28 mouse cellular contexts compared by ENCODE assay signal in the genomic region with DNA sequence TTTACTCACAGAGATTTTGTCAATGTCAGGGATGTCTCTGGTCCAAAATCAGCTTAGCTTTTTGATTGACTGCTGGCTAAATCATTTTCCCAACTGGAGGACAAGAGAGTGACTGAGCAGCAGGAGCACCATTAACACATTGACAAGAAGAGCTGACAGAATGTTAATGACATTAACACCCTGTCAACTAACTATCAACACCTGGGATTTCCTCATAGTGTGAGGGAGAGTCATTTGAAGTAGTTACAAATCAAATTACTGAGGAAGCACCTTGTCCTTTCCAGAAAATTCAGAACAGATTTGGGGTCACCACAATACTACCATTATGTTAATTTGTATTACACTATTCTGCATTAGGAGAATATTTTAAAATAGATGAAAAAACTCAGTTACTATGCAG.
"Had no signal": no experiment of that assay in that cellular context is flagged by ENCODE, and none has a peak within 500 bp of the region (broad histone marks: within the 10 kb centered on the region; RNA-seq: fewer than 3 reads in every experiment).

No protein-coding gene starts in this region.

- ATAC-seq: hindbrain, embryonic 16.5 days; inflammation-experienced regulatory T-cells, adult 6 months; intestine, embryonic 15.5 days; intestine, postnatal 0 days had no signal

- H3K4me3 ChIP-seq: gastrocnemius, adult 2 months; heart, embryonic 10.5 days; heart, embryonic 12.5 days; hindbrain, embryonic 10.5 days; hindbrain, embryonic 12.5 days; intestine, embryonic 15.5 days; layer of hippocampus, adult 2 months; left cerebral cortex, adult 2 months; limb, embryonic 10.5 days; limb, embryonic 12.5 days; liver, embryonic 13.5 days; liver, embryonic 15.5 days had no signal

- H3K27ac ChIP-seq: gastrocnemius, adult 2 months; heart, embryonic 10.5 days; hindbrain, embryonic 10.5 days; hindbrain, embryonic 12.5 days; hindbrain, embryonic 14.5 days; intestine, embryonic 15.5 days; layer of hippocampus, adult 2 months; left cerebral cortex, adult 2 months; limb, embryonic 10.5 days; limb, embryonic 12.5 days; liver, embryonic 13.5 days; liver, embryonic 15.5 days had no signal

- H3K9me3 ChIP-seq: heart, embryonic 10.5 days; heart, embryonic 12.5 days; hindbrain, embryonic 10.5 days; hindbrain, embryonic 12.5 days; intestine, embryonic 15.5 days; limb, embryonic 10.5 days; limb, embryonic 12.5 days; liver, embryonic 13.5 days; liver, embryonic 15.5 days had no signal

- H3K4me1 ChIP-seq: heart, embryonic 10.5 days; heart, embryonic 12.5 days; hindbrain, embryonic 10.5 days; hindbrain, embryonic 12.5 days; intestine, embryonic 15.5 days; limb, embryonic 10.5 days; limb, embryonic 12.5 days; liver, embryonic 13.5 days; liver, embryonic 15.5 days had no signal

- H3K9ac ChIP-seq: heart, embryonic 12.5 days; hindbrain, embryonic 12.5 days; hindbrain, embryonic 14.5 days; intestine, embryonic 15.5 days; limb, embryonic 12.5 days; liver, embryonic 13.5 days; liver, embryonic 15.5 days had no signal

- H3K4me2 ChIP-seq: heart, embryonic 12.5 days; hindbrain, embryonic 12.5 days; hindbrain, embryonic 14.5 days; intestine, embryonic 15.5 days; limb, embryonic 12.5 days; liver, embryonic 11.5 days; liver, embryonic 13.5 days; liver, embryonic 15.5 days had no signal

- H3K36me3 ChIP-seq: heart, embryonic 10.5 days; heart, embryonic 12.5 days; hindbrain, embryonic 10.5 days; hindbrain, embryonic 12.5 days; intestine, embryonic 15.5 days; limb, embryonic 10.5 days; limb, embryonic 12.5 days; liver, embryonic 13.5 days; liver, embryonic 15.5 days had no signal

- DNase-seq: gastrocnemius, adult 2 months; gastrocnemius, postnatal 10 days; gastrocnemius, postnatal 25 days; heart, adult 18-20 months; heart, postnatal 10 days; heart, postnatal 4 days; kidney, adult 18-20 months; kidney, adult 8-10 months; kidney, postnatal 10 days; kidney, postnatal 25 days; kidney, postnatal 4 days; liver; liver, embryonic 13.5 days had no signal

- H3K27me3 ChIP-seq: heart, embryonic 12.5 days; hindbrain, embryonic 12.5 days; intestine, embryonic 15.5 days; limb, embryonic 12.5 days; liver, embryonic 13.5 days; liver, embryonic 15.5 days had no signal
